Mouse (Mus musculus): ENCODE measurements around the gene 4933427D14Rik. TPM values are rescaled to one million over a fixed set of nuclear protein-coding genes. Genes with fewer than 3 reads are reported as not detected.

4933427D14Rik gene
- total RNA-seq, 2 experiments from 2014 or later, result 21.1 to 27.1 TPM

DNA sequence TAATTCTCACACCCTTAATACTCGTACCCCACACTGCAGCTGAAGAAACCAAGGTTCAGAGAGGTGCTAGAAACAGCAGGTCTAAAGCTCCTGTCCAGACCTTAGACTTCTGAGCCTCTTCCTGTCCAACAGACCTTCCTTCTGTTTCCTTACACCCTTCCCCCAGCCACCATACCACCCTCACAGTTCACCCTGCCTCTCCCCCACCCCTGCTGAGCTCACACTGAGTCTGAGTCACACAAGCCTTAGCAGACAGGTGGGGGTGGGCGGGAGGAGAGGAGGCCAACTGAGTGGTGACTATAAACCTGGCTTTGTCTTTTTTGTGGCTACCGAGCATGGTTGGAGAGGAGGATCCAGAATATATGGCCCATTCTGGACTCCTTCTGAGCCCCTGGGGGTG is 96.5 kb downstream of the 4933427D14Rik start:
- no peak for DNase-seq (ENCODE audit: extremely low spot score in 1 of 2, low spot score in 1 of 2)

DNA sequence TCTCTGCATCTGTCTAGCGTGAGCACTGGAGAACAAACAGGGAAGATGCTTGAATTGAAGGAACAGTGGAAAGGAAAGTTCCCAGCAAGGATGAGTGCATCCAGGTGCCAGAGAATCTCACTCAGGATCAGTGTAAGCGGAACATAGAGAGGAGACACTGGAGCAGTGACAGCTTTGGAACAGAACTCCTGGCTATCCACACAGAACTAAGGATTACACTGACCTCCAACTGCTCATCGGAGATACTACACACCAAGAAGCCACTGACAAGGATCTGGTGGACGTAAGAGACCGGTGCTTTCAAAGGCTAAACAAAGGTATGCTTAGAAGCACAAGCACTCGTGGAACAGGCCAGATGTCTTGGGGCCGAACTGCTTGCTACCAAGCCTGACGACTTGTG is 103.0 kb downstream of the 4933427D14Rik start:
- DNase-seq (ENCODE audit: extremely low spot score in 1 of 2, low spot score in 1 of 2), result no peak

Other genes starting within 250 kb of the 4933427D14Rik start
- not detected for gene Aipl1, start 169.9 kb downstream of the 4933427D14Rik start, total RNA-seq (2021)
- gene Pimreg, start 165.4 kb downstream of the 4933427D14Rik start, total RNA-seq (2021), result under 1 TPM; 0.40 to 0.89 TPM
- 10 to 100 TPM; 25.0 to 27.9 TPM for gene Pitpnm3, start 71.7 kb downstream of the 4933427D14Rik start, total RNA-seq (2021)
- 10 to 100 TPM in 1 of 2 experiments, 1 to 10 TPM in 1; 8.2 to 12.9 TPM for gene Gm43951, start 619 bp downstream of the 4933427D14Rik start, total RNA-seq (2021)
- gene Txndc17, start 88 bp upstream of the 4933427D14Rik start, total RNA-seq (2021), result 10 to 100 TPM; 31.8 to 36.8 TPM
- 10 to 100 TPM; 14.5 to 16.4 TPM for gene Med31, start 8.1 kb upstream of the 4933427D14Rik start, total RNA-seq (2021)
- 10 to 100 TPM in 1 of 2 experiments, 1 to 10 TPM in 1; 9.9 to 12.2 TPM for gene Slc13a5, start 59.8 kb upstream of the 4933427D14Rik start, total RNA-seq (2021)
- gene Xaf1, start 94.2 kb upstream of the 4933427D14Rik start, total RNA-seq (2021), result 1 to 10 TPM; 2.4 to 3.3 TPM
- not detected for gene Fbxo39, start 107.0 kb upstream of the 4933427D14Rik start, total RNA-seq (2021)
- 1 to 10 TPM; 2.7 to 3.1 TPM for gene Tekt1, start 155.0 kb upstream of the 4933427D14Rik start, total RNA-seq (2021)
- gene Smtnl2, start 204.3 kb upstream of the 4933427D14Rik start, total RNA-seq (2021), result 1 to 10 TPM; 2.0 to 3.0 TPM
- under 1 TPM in 1 of 2 experiments, not detected in 1; 0.20 TPM for gene Ggt6, start 228.1 kb upstream of the 4933427D14Rik start, total RNA-seq (2021)
- gene Mybbp1a, start 233.9 kb upstream of the 4933427D14Rik start, total RNA-seq (2021), result 10 to 100 TPM; 48.3 to 54.0 TPM

All from layer of hippocampus, postnatal 25 days (tissue).